Mouse (Mus musculus) right cerebral cortex, postnatal 14 days (tissue): ENCODE results near the gene Ndufaf8.

Source experiments
- DNase-seq: peaks from one replicate; pipeline ENCODE4 v3.0.0; 2022

Gene Ndufaf8

DNA sequence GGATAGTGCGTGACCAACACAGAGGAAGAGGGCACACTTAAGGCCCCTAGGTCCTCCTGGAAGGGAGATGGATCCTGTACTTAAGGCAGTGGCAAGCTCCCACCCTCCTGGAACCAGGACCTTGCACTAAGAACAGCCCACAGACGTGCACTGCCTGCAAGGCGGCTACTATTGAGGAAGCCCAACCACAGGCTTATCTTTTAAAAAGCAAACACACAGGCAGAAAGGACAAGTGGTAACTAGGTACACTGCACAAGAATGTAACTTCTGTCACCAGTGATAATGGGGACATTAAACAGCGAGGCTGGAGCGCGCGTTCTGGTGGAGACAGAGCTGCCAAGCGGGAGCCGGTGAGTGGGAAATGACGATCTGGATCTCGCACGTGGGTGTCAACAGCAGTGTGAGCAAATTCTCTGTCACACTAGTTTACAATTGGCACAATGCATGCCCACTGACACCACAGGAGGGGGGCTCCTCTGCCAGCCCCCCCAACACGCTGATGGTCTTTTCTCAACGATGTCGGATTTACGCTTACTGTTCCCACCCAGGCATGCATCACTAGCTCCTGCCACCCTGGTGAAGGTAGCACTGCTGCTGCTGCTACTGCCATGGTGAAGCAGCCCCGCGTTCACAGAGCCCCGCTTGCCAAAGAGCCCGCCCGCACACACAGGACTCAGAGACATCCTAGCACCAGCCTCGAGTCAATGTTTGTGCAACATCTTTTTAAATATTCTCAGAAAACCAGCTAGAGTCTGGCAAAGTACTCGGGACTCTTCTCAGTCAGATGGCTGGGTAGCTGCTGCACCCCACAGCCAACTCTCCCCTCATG is 38.3 kb downstream of the Ndufaf8 start:
- DNase-seq = peak; percentile 62

- no peak for DNase-seq
Measured at GRCm38 (mm10) chr11:120137625-120138004, 38.9 kb downstream of the Ndufaf8 start.

DNA sequence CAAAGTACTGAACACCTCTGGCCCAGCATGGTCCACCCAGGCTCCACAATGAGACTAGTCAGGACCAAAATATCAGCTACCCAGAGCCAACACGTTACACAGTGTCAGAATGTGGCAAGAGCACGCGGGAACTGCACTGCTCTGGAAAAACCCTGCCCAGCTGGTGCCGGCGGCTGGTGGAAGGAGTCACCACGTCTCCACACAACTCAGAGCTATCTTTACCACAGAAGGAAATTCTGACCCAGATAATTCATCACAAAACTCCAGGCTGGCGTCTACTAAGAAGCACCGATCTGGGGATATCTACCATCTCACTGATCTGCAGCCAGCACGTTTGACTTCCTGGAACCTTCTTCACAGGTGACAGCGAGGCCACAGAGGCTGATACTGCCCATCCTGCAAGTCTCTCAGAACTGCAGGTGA is 40.6 kb downstream of the Ndufaf8 start:
- DNase-seq = no peak

GRCm38 (mm10) chr11:120140255-120140654 is 41.5 kb downstream of the Ndufaf8 start:
- no peak for DNase-seq

- DNase-seq = peak; percentile 19
Measured at GRCm38 (mm10) chr11:120142601-120143051, 43.9 kb downstream of the Ndufaf8 start.

DNA sequence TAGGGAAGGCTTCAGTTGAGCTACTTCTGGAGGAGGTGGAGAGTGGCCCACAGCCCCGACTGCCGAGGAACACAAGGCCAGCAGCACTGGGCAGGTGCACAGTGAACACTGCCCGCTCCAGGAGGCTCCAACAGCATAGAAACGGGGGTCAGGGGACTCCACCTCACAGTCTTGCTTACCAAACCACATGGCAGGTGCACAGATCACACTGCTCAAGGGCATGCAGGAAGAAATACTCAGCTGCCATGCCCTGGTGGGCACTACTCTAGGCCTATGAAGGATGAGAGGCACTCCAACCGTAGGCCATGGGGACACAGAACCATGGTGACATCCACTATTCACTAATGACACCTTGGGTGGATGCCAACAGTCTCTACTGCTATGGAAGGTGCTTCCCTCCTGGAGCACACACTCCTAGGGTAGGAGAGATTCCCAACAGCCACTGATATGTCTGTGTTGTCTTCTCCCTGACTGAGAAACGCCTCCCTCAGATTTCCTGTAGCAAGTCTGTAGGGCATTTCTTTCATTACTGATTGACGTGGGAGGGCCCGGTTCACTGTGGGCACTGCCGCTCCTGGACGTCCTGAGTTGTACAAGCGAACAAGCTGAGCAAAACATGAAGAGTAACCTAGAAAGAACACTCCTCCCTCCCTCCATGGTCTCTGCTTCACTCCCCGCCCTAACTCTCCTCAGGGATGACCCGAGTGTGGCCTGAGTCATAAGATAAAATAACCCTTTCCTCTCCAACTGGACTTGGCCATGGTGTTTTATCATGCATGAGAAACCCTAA is 45.2 kb downstream of the Ndufaf8 start:
- DNase-seq = no peak

- no peak for DNase-seq
Measured at GRCm38 (mm10) chr11:120148201-120148855, 49.6 kb downstream of the Ndufaf8 start.

GRCm38 (mm10) chr11:120149510-120150200 is 50.9 kb downstream of the Ndufaf8 start:
- no peak for DNase-seq
